Mouse (Mus musculus) liver, postnatal 0 days (tissue): ENCODE data around the gene Cebpe. TPM values are rescaled to one million over a fixed set of nuclear protein-coding genes. Genes with fewer than 3 reads are reported as not detected.

Source experiments
- ATAC-seq: fragments of 200-750 bp; cut with Nextera tagmentation; 2 replicates; pipeline ENCODE4 v1.8.0; 2017; ENCODE audit warnings: mild to moderate bottlenecking, moderate library complexity
- DNase-seq: peaks from one replicate; pipeline ENCODE4 v3.0.0-alpha.2; 2016
- H3K27ac ChIP-seq: fragments of 300-500 bp; sonication (generic); 2 replicates; pipeline ENCODE4 v1.5.1; 2014; ENCODE audit warnings: antibody characterized with exemption, moderate library complexity, mild to moderate bottlenecking, low read depth
- H3K27me3 ChIP-seq: fragments of 300-500 bp; sonication (generic); 2 replicates; pipeline ENCODE4 v1.6.1; 2014; ENCODE audit warnings: low read length, control low read depth, mixed read lengths; ENCODE audit not compliant: insufficient read depth
- H3K36me3 ChIP-seq: fragments of 300-500 bp; sonication (generic); replicated peaks from 2 replicates; pipeline ENCODE4 v1.6.1; 2014; ENCODE audit warnings: mild to moderate bottlenecking, control low read depth, low read length, moderate library complexity, mixed read lengths; ENCODE audit not compliant: insufficient read depth
- H3K4me1 ChIP-seq: fragments of 300-500 bp; sonication (generic); 2 replicates; pipeline ENCODE4 v1.6.1; 2014; ENCODE audit warnings: antibody characterized with exemption, mild to moderate bottlenecking, control low read depth; ENCODE audit not compliant: insufficient read depth
- H3K4me2 ChIP-seq: fragments of 300-500 bp; sonication (generic); 2 replicates; pipeline ENCODE4 v1.6.1; 2014; ENCODE audit warnings: low read depth, mild to moderate bottlenecking, low read length, moderate library complexity, mixed read lengths
- H3K4me3 ChIP-seq: fragments of 300-500 bp; sonication (generic); 2 replicates; pipeline ENCODE4 v1.5.1; 2014; ENCODE audit warnings: low read depth, low read length
- H3K9ac ChIP-seq: fragments of 300-500 bp; sonication (generic); replicated peaks from 2 replicates; pipeline ENCODE4 v1.6.1; 2014; ENCODE audit warnings: mild to moderate bottlenecking, moderate library complexity
- H3K9me3 ChIP-seq: fragments of 300-500 bp; sonication (generic); 2 replicates; pipeline ENCODE4 v1.6.1; 2016; ENCODE audit warnings: mild to moderate bottlenecking, control low read depth, low read length, mixed read lengths
- CTCF ChIP-seq: sonication (generic); IDR thresholded peaks from 2 replicates; pipeline ENCODE4 v1.5.1; 2016; ENCODE audit warnings: antibody characterized with exemption, low read depth
- EP300 ChIP-seq: IDR thresholded peaks from 2 replicates; pipeline ENCODE4 v1.6.1; 2016; ENCODE audit warnings: antibody characterized with exemption, low read depth, mild to moderate bottlenecking
- WGBS: fragments of 180-500 bp; shearing (Covaris S2); extraction: QIAGEN DNeasy Blood & Tissue Kit; methylation state at CpG from one replicate; pipeline ENCODE4 v1.1.7; 2014; ENCODE audit not compliant: insufficient replicate concordance; 5-methylcytosine and 5-hydroxymethylcytosine counted together
- polyA plus RNA-seq: library from polyadenylated mRNA; unstranded; fragments of >200 nt; fragmentation: Nextera tagmentation; extraction: Ambion mirVana; gene quantifications from 2 replicates; pipeline ENCODE4 v1.2.1, GENCODE M21; 2015

Cebpe gene
- polyA plus RNA-seq, 1 experiment from 2014 or later = 13.7 TPM

- Histone ChIP-seq H3K36me3 (no peaks in the 10 kb centered on the region), H3K4me1 (no peaks in the 10 kb centered on the region), H3K4me3 (no peak overlapping the region), H3K27ac (no peak overlapping the region), H3K9me3 (no peaks in the 10 kb centered on the region), H3K9ac (no peak overlapping the region), H3K4me2 (no peak overlapping the region), H3K27me3 (no peaks in the 10 kb centered on the region)
- 81% methylated on average over 13 of the region's 13 CpGs for WGBS
- TF ChIP-seq CTCF (no peak), EP300 (no peak)
- ATAC-seq (no peak), DNase-seq (no peak)
Observed at GRCm38 (mm10) chr14:54728823-54729653, 17.1 kb upstream of the Cebpe start.

- DNase-seq = no peak
- ATAC-seq = no peak
- H3K4me2 ChIP-seq = no peak overlapping the region
- no peak overlapping the region for H3K4me3 ChIP-seq
- H3K27me3 ChIP-seq = no peaks in the 10 kb centered on the region
- no peak overlapping the region for H3K9ac ChIP-seq
- H3K36me3 ChIP-seq = no peaks in the 10 kb centered on the region
- H3K4me1 ChIP-seq = no peaks in the 10 kb centered on the region
- TF ChIP-seq EP300 (no peak), CTCF (no peak)
- 71% methylated on average over 5 of the region's 5 CpGs for WGBS
- H3K27ac ChIP-seq = no peak overlapping the region
- no peaks in the 10 kb centered on the region for H3K9me3 ChIP-seq
Observed at GRCm38 (mm10) chr14:54727565-54727964, 15.6 kb upstream of the Cebpe start.

DNA sequence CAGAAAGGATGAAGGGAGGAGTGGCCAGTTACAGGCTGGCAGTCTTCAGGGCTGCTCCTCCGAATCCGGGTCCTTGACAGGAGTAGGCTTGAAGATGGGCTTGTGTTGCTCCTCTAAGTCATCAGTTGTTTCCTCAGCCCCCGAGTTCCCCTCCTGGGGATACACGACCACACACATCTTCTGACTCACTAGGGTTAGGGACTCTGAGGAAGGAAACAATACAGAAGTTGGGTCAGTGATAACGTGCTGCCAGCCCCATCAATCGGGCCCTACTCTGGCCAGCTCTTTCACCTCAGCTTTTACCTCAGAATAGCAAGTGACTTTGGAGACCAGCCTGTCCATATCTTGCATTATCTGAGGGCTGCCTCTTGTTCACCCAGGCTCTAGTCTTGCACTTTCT lies 12.1 kb upstream of the Cebpe start:
- ATAC-seq = no peak
- Histone ChIP-seq H3K9ac (no peak overlapping the region), H3K27me3 (no peaks in the 10 kb centered on the region), H3K4me1 (no peaks in the 10 kb centered on the region), H3K4me2 (no peak overlapping the region), H3K4me3 (no peak overlapping the region), H3K36me3 (no peaks in the 10 kb centered on the region), H3K27ac (no peak overlapping the region), H3K9me3 (no peaks in the 10 kb centered on the region)
- 47% methylated on average over 6 of the region's 6 CpGs for WGBS
- no peak for DNase-seq
- TF ChIP-seq EP300 = no peak
- TF ChIP-seq CTCF = no peak

GRCm38 (mm10) chr14:54721711-54722110 lies 9.7 kb upstream of the Cebpe start:
- Histone ChIP-seq H3K9me3 (no peaks in the 10 kb centered on the region), H3K4me3 (no peak overlapping the region), H3K27ac (no peak overlapping the region), H3K4me2 (no peak overlapping the region), H3K36me3 (no peaks in the 10 kb centered on the region), H3K9ac (no peak overlapping the region), H3K27me3 (no peaks in the 10 kb centered on the region), H3K4me1 (no peaks in the 10 kb centered on the region)
- ATAC-seq (no peak), DNase-seq (no peak)
- WGBS = 83% methylated on average over 10 of the region's 10 CpGs
- no peak for TF ChIP-seq EP300
- no peak for TF ChIP-seq CTCF

- ATAC-seq = no peak
- no peak overlapping the region for H3K27ac ChIP-seq
Observed at GRCm38 (mm10) chr14:54720654-54721350, 8.8 kb upstream of the Cebpe start.

GRCm38 (mm10) chr14:54720041-54720440 lies 8.1 kb upstream of the Cebpe start:
- Histone ChIP-seq H3K4me1 (0 out of 2 replicates have a peak, but pooled peaks cover under 1% of the 10 kb centered on the region), H3K27me3 (no peaks in the 10 kb centered on the region), H3K9me3 (no peaks in the 10 kb centered on the region), H3K9ac (no peak overlapping the region), H3K36me3 (no peaks in the 10 kb centered on the region), H3K4me2 (no peak overlapping the region), H3K4me3 (no peak overlapping the region), H3K27ac (no peak overlapping the region)
- ATAC-seq = no peak
- WGBS = 76% methylated on average over 11 of the region's 11 CpGs
- DNase-seq = no peak
- TF ChIP-seq EP300 (no peak), CTCF (no peak)

More at GRCm38 (mm10) chr14:54720654-54721350, 8.8 kb upstream of the Cebpe start:
- no peaks in the 10 kb centered on the region for H3K9me3 ChIP-seq
- H3K36me3 ChIP-seq = no peaks in the 10 kb centered on the region
- TF ChIP-seq EP300 (no peak), CTCF (no peak)
- no peak for DNase-seq
- WGBS = 73% methylated on average over 7 of the region's 7 CpGs
- no peaks in the 10 kb centered on the region for H3K4me1 ChIP-seq
- no peak overlapping the region for H3K4me3 ChIP-seq
- H3K27me3 ChIP-seq = no peaks in the 10 kb centered on the region
- H3K9ac ChIP-seq = no peak overlapping the region
- H3K4me2 ChIP-seq = no peak overlapping the region
